12 mouse cellular contexts compared by ENCODE assay signal in the genomic region with DNA sequence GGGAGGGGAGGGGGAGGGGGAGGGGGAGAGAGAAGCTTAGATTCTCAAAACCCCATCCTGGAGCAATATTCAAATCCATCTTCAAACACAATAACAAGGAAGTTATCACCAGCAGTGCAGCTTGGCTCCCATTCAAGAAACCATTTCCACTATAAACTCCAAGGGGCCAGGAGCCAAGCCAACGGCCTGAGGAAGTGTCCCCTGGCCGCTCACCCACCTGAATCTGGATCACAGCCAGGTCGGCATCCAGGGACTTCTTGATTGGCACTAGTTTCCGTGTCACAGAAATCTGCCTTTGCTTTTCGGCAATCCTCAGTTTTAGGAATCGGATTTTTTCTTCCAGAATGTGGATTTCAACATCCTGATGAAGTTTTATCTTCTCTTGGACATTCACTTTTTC.
A peak's percentile ranks its signal among the peaks of the same experiment; 100 is the strongest.
DNase-seq lines count a peak whose midpoint lies in the region; ATAC-seq and TF ChIP-seq lines count a peak whose summit lies in the region.
"Had no signal": no experiment of that assay in that cellular context is flagged by ENCODE, and none has a peak within 500 bp of the region (broad histone marks: within the 10 kb centered on the region; RNA-seq: fewer than 3 reads in every experiment).

No protein-coding gene starts in this region.

- no peak overlapping the region for H3K4me3 ChIP-seq in hindbrain, embryonic 14.5 days (replicated peaks; ENCODE audit: low read length)
- H3K4me3 ChIP-seq in hindbrain, embryonic 12.5 days, result no peak overlapping the region
- no peak overlapping the region for H3K4me3 ChIP-seq in lung, embryonic 14.5 days (ENCODE audit: low read depth, low read length)
- H3K4me3 ChIP-seq: myocyte had no signal

- TF ChIP-seq CTCF in lung, embryonic 14.5 days (IDR thresholded peaks at IDR 0.05; ENCODE audit: low read depth), result no peak

- no peaks in the 10 kb centered on the region for H3K36me3 ChIP-seq in hindbrain, embryonic 14.5 days (replicated peaks; ENCODE audit: control insufficient read depth, insufficient read depth)
- H3K36me3 ChIP-seq in hindbrain, embryonic 12.5 days, result no peaks in the 10 kb centered on the region
- H3K36me3 ChIP-seq in lung, embryonic 14.5 days (ENCODE audit: insufficient read depth), result no peaks in the 10 kb centered on the region

- no peak overlapping the region for H3K9ac ChIP-seq in hindbrain, embryonic 14.5 days
- H3K9ac ChIP-seq in hindbrain, embryonic 12.5 days, result no peak overlapping the region
- no peak overlapping the region for H3K9ac ChIP-seq in lung, embryonic 14.5 days

- ATAC-seq in hindbrain, embryonic 14.5 days (ENCODE audit: low FRiP score), result no peak
- ATAC-seq in hindbrain, embryonic 12.5 days (ENCODE audit: low FRiP score), result no peak
- ATAC-seq in lung, embryonic 14.5 days (ENCODE audit: insufficient read depth), result no peak

- H3K4me1 ChIP-seq in hindbrain, embryonic 14.5 days (replicated peaks; ENCODE audit: control insufficient read depth, insufficient read depth, low read length), result no peaks in the 10 kb centered on the region
- H3K4me1 ChIP-seq in hindbrain, embryonic 12.5 days, result no peaks in the 10 kb centered on the region
- no peaks in the 10 kb centered on the region for H3K4me1 ChIP-seq in lung, embryonic 14.5 days (ENCODE audit: insufficient read depth)

- WGBS in hindbrain, embryonic 14.5 days, result 69% methylated on average over 6 of the region's 6 CpGs
- WGBS in hindbrain, embryonic 12.5 days, result 75% methylated on average over 6 of the region's 6 CpGs
- 52% methylated on average over 6 of the region's 6 CpGs for WGBS in lung, embryonic 14.5 days

- no peaks in the 10 kb centered on the region for H3K27me3 ChIP-seq in hindbrain, embryonic 14.5 days (ENCODE audit: control insufficient read depth, insufficient read depth, low read length)
- H3K27me3 ChIP-seq in hindbrain, embryonic 12.5 days, result no peaks in the 10 kb centered on the region
- H3K27me3 ChIP-seq in lung, embryonic 14.5 days (ENCODE audit: insufficient read depth, low read length), result no peaks in the 10 kb centered on the region

- no peak overlapping the region for H3K4me2 ChIP-seq in hindbrain, embryonic 14.5 days (replicated peaks)
- no peak overlapping the region for H3K4me2 ChIP-seq in hindbrain, embryonic 12.5 days (replicated peaks)
- H3K4me2 ChIP-seq in lung, embryonic 14.5 days, result no peak overlapping the region

- DNase-seq in cerebellum, postnatal 25 days, result peak; percentile 32 to 58
- no peak for DNase-seq in cerebellum, adult 9-11 months
- DNase-seq in hindbrain, embryonic 14.5 days (ENCODE audit: low spot score), result peak; percentile 26
- peak; percentile 60 for DNase-seq in lung, embryonic 14.5 days
- DNase-seq in lung, postnatal 25 days (ENCODE audit: low spot score), result no peak
- peak; percentile 41 for DNase-seq in heart, postnatal 4 days
- DNase-seq in right cerebral cortex, postnatal 4 days, result no peak
- DNase-seq: adrenal gland, postnatal 36 days; cerebellum, adult 11-12 months had no signal

- no peak overlapping the region for H3K27ac ChIP-seq in hindbrain, embryonic 14.5 days
- no peak overlapping the region for H3K27ac ChIP-seq in hindbrain, embryonic 12.5 days
- no peak overlapping the region for H3K27ac ChIP-seq in lung, embryonic 14.5 days (ENCODE audit: low read depth)
- H3K27ac ChIP-seq: kidney, postnatal 0 days had no signal

- H3K9me3 ChIP-seq in hindbrain, embryonic 14.5 days (ENCODE audit: control insufficient read depth, low read length), result no peaks in the 10 kb centered on the region
- H3K9me3 ChIP-seq in hindbrain, embryonic 12.5 days (replicated peaks), result no peaks in the 10 kb centered on the region
- H3K9me3 ChIP-seq in lung, embryonic 14.5 days (ENCODE audit: low read depth, low read length), result no peaks in the 10 kb centered on the region

Comparison
In these comparisons a context has a peak if more than half of its experiments do, and no peak if none do; other contexts are left out.
1. DNase-seq: peak in cerebellum, postnatal 25 days (2 of 2), hindbrain, embryonic 14.5 days (single experiment), lung, embryonic 14.5 days (single experiment) and heart, postnatal 4 days (single experiment); none in cerebellum, adult 9-11 months (single experiment), lung, postnatal 25 days (single experiment) and right cerebral cortex, postnatal 4 days (single experiment).